In the genomic region with DNA sequence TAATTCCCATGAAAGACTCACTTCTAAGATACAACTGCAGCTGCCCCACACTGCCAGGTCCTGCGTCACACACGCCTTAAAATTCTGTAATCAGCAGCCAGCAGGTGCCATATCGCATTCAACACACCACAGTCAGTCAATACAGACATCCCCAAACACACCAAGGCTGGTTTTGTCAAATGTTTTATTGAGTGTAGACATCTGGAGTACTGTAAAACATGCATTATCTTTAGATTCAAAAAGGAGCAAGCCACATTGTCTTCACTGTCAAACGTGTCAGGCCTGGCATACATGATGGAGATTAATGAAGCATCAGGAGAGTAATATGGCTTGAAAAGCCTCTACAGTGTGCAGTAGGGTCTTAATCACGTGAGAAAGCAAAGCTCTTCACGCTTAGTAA, we compare ENCODE assay signal across 13 mouse cellular contexts.
DNase-seq lines count a peak whose midpoint lies in the region; ATAC-seq and TF ChIP-seq lines count a peak whose summit lies in the region.
"Had no signal": no experiment of that assay in that cellular context is flagged by ENCODE, and none has a peak within 500 bp of the region (broad histone marks: within the 10 kb centered on the region; RNA-seq: fewer than 3 reads in every experiment).

No protein-coding gene starts in this region.

- peak; percentile 99 for TF ChIP-seq EP300 in liver, embryonic 14.5 days (IDR thresholded peaks at IDR 0.05; ENCODE audit: low read depth)

- peak; percentile 58; the same call in 1 of the 2 replicates for ATAC-seq in midbrain, embryonic 13.5 days
- ATAC-seq in midbrain, embryonic 16.5 days: no peak
- peak; percentile 99 for ATAC-seq in liver, embryonic 14.5 days (ENCODE audit: insufficient read depth)

- 38% methylated on average over 6 of the region's 6 CpGs for WGBS in midbrain, embryonic 13.5 days
- 36% methylated on average over 6 of the region's 6 CpGs for WGBS in midbrain, embryonic 16.5 days
- WGBS in liver, embryonic 14.5 days (ENCODE audit: insufficient replicate concordance): 33% methylated on average over 6 of the region's 6 CpGs

- no peak overlapping the region for H3K27ac ChIP-seq in midbrain, embryonic 13.5 days
- H3K27ac ChIP-seq in midbrain, embryonic 16.5 days (ENCODE audit: low read length): no peak overlapping the region
- H3K27ac ChIP-seq in liver, embryonic 14.5 days: peak overlapping the region; percentile 96
- H3K27ac ChIP-seq: limb, embryonic 13.5 days had no signal

- no peak overlapping the region for H3K4me2 ChIP-seq in midbrain, embryonic 13.5 days (replicated peaks)
- H3K4me2 ChIP-seq in midbrain, embryonic 16.5 days (ENCODE audit: low read length): no peak overlapping the region
- peak overlapping the region; percentile 63 for H3K4me2 ChIP-seq in liver, embryonic 14.5 days (ENCODE audit: low read depth)
- H3K4me2 ChIP-seq: limb, embryonic 13.5 days had no signal

- H3K4me3 ChIP-seq in midbrain, embryonic 13.5 days (replicated peaks): no peak overlapping the region
- no peak overlapping the region for H3K4me3 ChIP-seq in midbrain, embryonic 16.5 days (ENCODE audit: low read depth, low read length)
- H3K4me3 ChIP-seq in liver, embryonic 14.5 days (ENCODE audit: insufficient read depth in 1 of 2, low read depth in 2 of 2, low read length in 2 of 2): no peak overlapping the region
- H3K4me3 ChIP-seq: limb, embryonic 13.5 days had no signal

- peak; percentile 96 for DNase-seq in c-Kit-positive CD71-positive TER-119-negative erythroid progenitor cells, embryonic 14.5 days (ENCODE audit: low read depth)
- peak; percentile 95 to 98 (median 97) for DNase-seq in liver, embryonic 14.5 days (ENCODE audit: low read depth in 3 of 3, low spot score in 3 of 3)
- DNase-seq in spleen, postnatal 4 days (ENCODE audit: low spot score in 2 of 2): peak; percentile 84 to 85
- DNase-seq in urinary bladder, postnatal 4 days (ENCODE audit: low spot score in 2 of 2): no peak
- DNase-seq in right cerebral cortex, postnatal 36 days (ENCODE audit: low spot score in 2 of 2): no peak
- DNase-seq: heart, adult 18-20 months; heart, postnatal 4 days; lung, postnatal 36 days; thymus, postnatal 36 days had no signal

- H3K9ac ChIP-seq in midbrain, embryonic 13.5 days (replicated peaks): no peak overlapping the region
- no peak overlapping the region for H3K9ac ChIP-seq in midbrain, embryonic 16.5 days (ENCODE audit: low read depth, low read length)
- peak overlapping the region; percentile 50 for H3K9ac ChIP-seq in liver, embryonic 14.5 days (replicated peaks)
- H3K9ac ChIP-seq: limb, embryonic 13.5 days had no signal

- peaks cover 22% of the 10 kb centered on the region for H3K4me1 ChIP-seq in midbrain, embryonic 13.5 days (replicated peaks)
- 0 out of 2 replicates have a peak, but pooled peaks cover 2% of the 10 kb centered on the region for H3K4me1 ChIP-seq in midbrain, embryonic 16.5 days (ENCODE audit: control insufficient read depth, insufficient read depth, low read length)
- peaks cover 33 to 39% of the 10 kb centered on the region in 2 experiments for H3K4me1 ChIP-seq in liver, embryonic 14.5 days (replicated peaks; ENCODE audit: control insufficient read depth in 2 of 2, insufficient read depth in 2 of 2, low read length in 1 of 2)

- no peak for TF ChIP-seq CTCF in liver, embryonic 14.5 days (IDR thresholded peaks at IDR 0.05; ENCODE audit: low read depth)

- H3K27me3 ChIP-seq in midbrain, embryonic 13.5 days: no peaks in the 10 kb centered on the region
- no peaks in the 10 kb centered on the region for H3K27me3 ChIP-seq in midbrain, embryonic 16.5 days (ENCODE audit: control insufficient read depth, insufficient read depth, low read depth, low read length)
- no peaks in the 10 kb centered on the region for H3K27me3 ChIP-seq in liver, embryonic 14.5 days (ENCODE audit: control insufficient read depth, insufficient read depth, low read length)
- H3K27me3 ChIP-seq: CH12.LX; limb, embryonic 13.5 days had no signal

- no peaks in the 10 kb centered on the region for H3K9me3 ChIP-seq in midbrain, embryonic 13.5 days
- H3K9me3 ChIP-seq in midbrain, embryonic 16.5 days (replicated peaks; ENCODE audit: control insufficient read depth, low read length, poor library complexity, severe bottlenecking): no peaks in the 10 kb centered on the region
- H3K9me3 ChIP-seq in liver, embryonic 14.5 days (ENCODE audit: control insufficient read depth, low read length): no peaks in the 10 kb centered on the region
- H3K9me3 ChIP-seq: limb, embryonic 13.5 days had no signal

- no peaks in the 10 kb centered on the region for H3K36me3 ChIP-seq in midbrain, embryonic 13.5 days
- H3K36me3 ChIP-seq in midbrain, embryonic 16.5 days (ENCODE audit: control insufficient read depth, insufficient read depth, low read length): no peaks in the 10 kb centered on the region
- no peaks in the 10 kb centered on the region; the same call in 1 of the 2 replicates for H3K36me3 ChIP-seq in liver, embryonic 14.5 days (replicated peaks; ENCODE audit: control insufficient read depth, insufficient read depth, low read depth)

Comparison
In these comparisons a context has a peak if more than half of its experiments do, and no peak if none do; other contexts are left out.
1. DNase-seq: peak in c-Kit-positive CD71-positive TER-119-negative erythroid progenitor cells, embryonic 14.5 days (single experiment), liver, embryonic 14.5 days (3 of 3) and spleen, postnatal 4 days (2 of 2); none in urinary bladder, postnatal 4 days (0 of 2) and right cerebral cortex, postnatal 36 days (0 of 2).